ENCODE assay signal across 1 mouse cellular context in genomic region chr17:8155982-8156381, GRCm38 (mm10). TPM values are rescaled to one million over a fixed set of nuclear protein-coding genes. Genes with fewer than 3 reads are reported as not detected.
"Had no signal": no experiment of that assay in that cellular context is flagged by ENCODE, and none has a peak within 500 bp of the region (broad histone marks: within the 10 kb centered on the region; RNA-seq: fewer than 3 reads in every experiment).

No protein-coding gene starts in this region.

RNA-seq across cellular contexts. Expression of gene Gm49673, which starts 8.4 kb away (rescaled TPM):
- polyA plus RNA-seq: stomach, postnatal 0 days had no signal
